Mouse (Mus musculus) lung, postnatal 0 days (tissue): Measurements from ENCODE around the gene Ostf1.

ENCODE experiments used
- CTCF ChIP-seq: IDR thresholded peaks from 2 replicates; pipeline ENCODE4 v1.5.1; 2016; ENCODE audit warnings: antibody characterized with exemption, mild to moderate bottlenecking
- EP300 ChIP-seq: IDR thresholded peaks from 2 replicates; pipeline ENCODE4 v1.6.1; 2016; ENCODE audit warnings: antibody characterized with exemption, mild to moderate bottlenecking, control low read depth

GRCm38 (mm10) chr19:18639552-18639951, 7.9 kb upstream of the Ostf1 start:
- TF ChIP-seq EP300 (no peak), CTCF (peak; percentile 76)
